Mouse (Mus musculus) adrenal gland, postnatal 14 days (tissue): Measurements from ENCODE around the gene Rif1. TPM values are rescaled to one million over a fixed set of nuclear protein-coding genes. Genes with fewer than 3 reads are reported as not detected.

Source experiments
- DNase-seq: peaks from one replicate; pipeline ENCODE4 v3.0.0; 2021; ENCODE audit warnings: mixed read lengths
- long read RNA-seq, 2 experiments: library from polyadenylated mRNA; stranded (forward); transcript quantifications; one replicate each; pipeline ENCODE4 v2.0.0; 2021
- total RNA-seq: library from RNA; stranded (reverse); gene quantifications from 2 replicates; pipeline ENCODE4 v1.2.3, GENCODE M21; 2021

Rif1 gene
- 32.1 and 34.8 TPM in 2 replicates for total RNA-seq
- long read RNA-seq, experiment 1, partial matches to known transcripts: 0 of 2 reads
- long read RNA-seq, experiment 1, other reads (novel, unspliced or antisense): 2 of 2 reads
- long read RNA-seq, experiment 2, partial matches to known transcripts: 0 of 1 reads
- long read RNA-seq, experiment 2, other reads (novel, unspliced or antisense): 1 of 1 reads

- peak; percentile 94 for DNase-seq
These were observed at the start of gene Rif1 for GRCm38 (mm10) chr2:52072491-52073140. Gene Rif1, plus strand, starts transcription at chr2:52072832.

- no peak for DNase-seq
These were observed 45.6 kb upstream of the Rif1 start for GRCm38 (mm10) chr2:52027061-52027460.

- DNase-seq: no peak
These were observed 43.2 kb upstream of the Rif1 start for GRCm38 (mm10) chr2:52029426-52029825.

- peak; percentile 13 for DNase-seq
These were observed 41.1 kb upstream of the Rif1 start for GRCm38 (mm10) chr2:52031491-52031890.

GRCm38 (mm10) chr2:52034601-52035000 is 38.0 kb upstream of the Rif1 start:
- no peak for DNase-seq

- DNase-seq: no peak
These were observed 37.5 kb upstream of the Rif1 start for GRCm38 (mm10) chr2:52035144-52035543.

- no peak for DNase-seq
These were observed 35.6 kb upstream of the Rif1 start for GRCm38 (mm10) chr2:52036929-52037595.

- peak; percentile 80 for DNase-seq
These were observed 34.8 kb upstream of the Rif1 start, which contains the start of gene Tnfaip6 for GRCm38 (mm10) chr2:52037882-52038281. Gene Tnfaip6, plus strand, starts transcription at chr2:52038009.

- DNase-seq: no peak
These were observed 34.1 kb upstream of the Rif1 start for GRCm38 (mm10) chr2:52038558-52038957.

- DNase-seq: no peak
These were observed 33.4 kb upstream of the Rif1 start for GRCm38 (mm10) chr2:52039083-52039801.

- DNase-seq: no peak
These were observed 30.5 kb upstream of the Rif1 start for GRCm38 (mm10) chr2:52042132-52042531.

- DNase-seq: no peak
These were observed 29.9 kb upstream of the Rif1 start for GRCm38 (mm10) chr2:52042714-52043113.

- DNase-seq: no peak
These were observed 29.1 kb upstream of the Rif1 start for GRCm38 (mm10) chr2:52043485-52043884.

- no peak for DNase-seq
These were observed 26.6 kb upstream of the Rif1 start for GRCm38 (mm10) chr2:52046032-52046431.

- no peak for DNase-seq
These were observed 21.8 kb upstream of the Rif1 start for GRCm38 (mm10) chr2:52050823-52051222.

GRCm38 (mm10) chr2:52052335-52052734 is 20.3 kb upstream of the Rif1 start:
- no peak for DNase-seq

- no peak for DNase-seq
These were observed 19.1 kb upstream of the Rif1 start for GRCm38 (mm10) chr2:52053502-52053901.

GRCm38 (mm10) chr2:52055616-52056015 is 17.0 kb upstream of the Rif1 start:
- DNase-seq: peak; percentile 46

GRCm38 (mm10) chr2:52057099-52057498 is 15.5 kb upstream of the Rif1 start:
- DNase-seq: no peak

GRCm38 (mm10) chr2:52057681-52058080 is 15.0 kb upstream of the Rif1 start:
- no peak for DNase-seq

- no peak for DNase-seq
These were observed 4.0 kb upstream of the Rif1 start for GRCm38 (mm10) chr2:52068641-52069040.

GRCm38 (mm10) chr2:52070816-52071215 is 1.8 kb upstream of the Rif1 start:
- no peak for DNase-seq
